Mouse (Mus musculus) kidney, embryonic 15.5 days (tissue): ENCODE results near the gene Ddx50. TPM values are rescaled to one million over a fixed set of nuclear protein-coding genes. Genes with fewer than 3 reads are reported as not detected.
"Not testable (repeated sequence)": the region's sequence is repeated elsewhere in the genome, so short reads cannot be mapped to it uniquely, and the experiment has no call there.

Experiments
- ATAC-seq: fragments of 200-750 bp; cut with Nextera tagmentation; replicated peaks from 2 replicates; pipeline ENCODE4 v1.8.0; 2017; ENCODE audit warnings: moderate TSS enrichment; ENCODE audit not compliant: low FRiP score
- H3K27ac ChIP-seq: fragments of 300-500 bp; sonication (generic); 2 replicates; pipeline ENCODE4 v1.5.1; 2015; ENCODE audit warnings: mild to moderate bottlenecking, inconsistent platforms
- H3K27me3 ChIP-seq: fragments of 300-500 bp; sonication (generic); 2 replicates; pipeline ENCODE4 v1.6.1; 2015; ENCODE audit warnings: inconsistent platforms
- H3K36me3 ChIP-seq: fragments of 300-500 bp; sonication (generic); 2 replicates; pipeline ENCODE4 v1.6.1; 2015; ENCODE audit warnings: inconsistent platforms
- H3K4me1 ChIP-seq: fragments of 300-500 bp; sonication (generic); 2 replicates; pipeline ENCODE4 v1.6.1; 2015; ENCODE audit warnings: inconsistent platforms
- H3K4me2 ChIP-seq: fragments of 300-500 bp; sonication (generic); 2 replicates; pipeline ENCODE4 v1.6.1; 2015; ENCODE audit warnings: moderate library complexity, mild to moderate bottlenecking, inconsistent platforms
- H3K4me3 ChIP-seq: fragments of 300-500 bp; sonication (generic); replicated peaks from 2 replicates; pipeline ENCODE4 v1.5.1; 2015; ENCODE audit warnings: mild to moderate bottlenecking, inconsistent platforms
- H3K9ac ChIP-seq: fragments of 300-500 bp; sonication (generic); 2 replicates; pipeline ENCODE4 v1.6.1; 2015; ENCODE audit warnings: mild to moderate bottlenecking, inconsistent platforms
- H3K9me3 ChIP-seq: fragments of 300-500 bp; sonication (generic); replicated peaks from 2 replicates; pipeline ENCODE4 v1.6.1; 2016; ENCODE audit warnings: inconsistent platforms
- WGBS: fragments of 180-500 bp; shearing (Covaris S2); methylation state at CpG from one replicate; pipeline ENCODE4 v1.1.7; 2015; ENCODE audit warnings: mixed read lengths; 5-methylcytosine and 5-hydroxymethylcytosine counted together
- polyA plus RNA-seq: library from polyadenylated mRNA; unstranded; fragments of >200 nt; fragmentation: Nextera tagmentation; extraction: Ambion mirVana; gene quantifications from 2 replicates; pipeline ENCODE4 v1.2.1, GENCODE M21; 2015

Ddx50 gene
- polyA plus RNA-seq, 1 experiment from 2014 or later, result 126 TPM

- not testable (repeated sequence) for ATAC-seq, H3K4me3 ChIP-seq, H3K27me3 ChIP-seq, H3K4me2 ChIP-seq, H3K27ac ChIP-seq, H3K9me3 ChIP-seq, H3K9ac ChIP-seq
- Histone ChIP-seq H3K36me3 (peaks cover 40% of the 10 kb centered on the region), H3K4me1 (peaks cover 20% of the 10 kb centered on the region)
- WGBS, result 96% methylated on average over 3 of the region's 3 CpGs
These were observed 51.7 kb downstream of the Ddx50 start for GRCm38 (mm10) chr10:62599311-62599710.

DNA sequence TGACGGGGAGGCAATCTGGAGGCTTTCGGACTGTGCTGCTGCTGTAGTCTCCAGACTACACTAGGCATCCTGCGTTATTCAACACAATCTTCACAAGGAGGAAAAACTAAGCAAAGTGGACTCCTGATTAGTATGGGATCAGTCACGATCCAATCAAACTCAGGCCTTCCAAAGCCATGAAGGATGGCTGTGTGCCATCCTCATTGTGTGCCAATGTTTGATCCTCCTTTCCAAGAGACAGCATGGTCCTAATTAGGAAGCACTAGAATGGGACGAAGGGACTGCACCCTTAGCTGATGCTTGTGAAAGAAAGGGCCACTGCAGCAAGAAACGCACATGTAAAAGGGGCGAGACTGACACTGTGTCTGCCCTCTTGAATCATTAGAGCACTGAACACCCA lies 58.5 kb downstream of the Ddx50 start:
- no peak overlapping the region for H3K4me3 ChIP-seq
- no peaks in the 10 kb centered on the region for H3K9me3 ChIP-seq
- H3K4me1 ChIP-seq, result no peaks in the 10 kb centered on the region
- H3K4me2 ChIP-seq, result no peak overlapping the region
- H3K27me3 ChIP-seq, result no peaks in the 10 kb centered on the region
- H3K27ac ChIP-seq, result no peak overlapping the region
- no peak overlapping the region for H3K9ac ChIP-seq
- ATAC-seq, result no peak
- WGBS, result 91% methylated on average over 7 of the region's 7 CpGs
- peaks cover 95% of the 10 kb centered on the region for H3K36me3 ChIP-seq

- H3K4me1 ChIP-seq, result no peaks in the 10 kb centered on the region
- no peaks in the 10 kb centered on the region for H3K27me3 ChIP-seq
- 42% methylated on average over 6 of the region's 6 CpGs for whole genome bisulfite sequencing
- H3K4me3 ChIP-seq, result no peak overlapping the region
- H3K9me3 ChIP-seq, result no peaks in the 10 kb centered on the region
- H3K9ac ChIP-seq, result no peak overlapping the region
- H3K36me3 ChIP-seq, result peaks cover 99% of the 10 kb centered on the region
- no peak overlapping the region for H3K4me2 ChIP-seq
- no peak overlapping the region for H3K27ac ChIP-seq
- no peak for ATAC-seq
These were observed 60.8 kb downstream of the Ddx50 start for GRCm38 (mm10) chr10:62590200-62590599.

GRCm38 (mm10) chr10:62588616-62589015 lies 62.4 kb downstream of the Ddx50 start:
- H3K36me3 ChIP-seq, result peaks cover 99% of the 10 kb centered on the region
- no peak overlapping the region for H3K4me2 ChIP-seq
- no peaks in the 10 kb centered on the region for H3K9me3 ChIP-seq
- ATAC-seq, result no peak
- no peak overlapping the region for H3K27ac ChIP-seq
- H3K9ac ChIP-seq, result no peak overlapping the region
- H3K4me1 ChIP-seq, result no peaks in the 10 kb centered on the region
- no peak overlapping the region for H3K4me3 ChIP-seq
- H3K27me3 ChIP-seq, result no peaks in the 10 kb centered on the region
- 60% methylated on average over 4 of the region's 4 CpGs for WGBS

GRCm38 (mm10) chr10:62583245-62583644 lies 67.8 kb downstream of the Ddx50 start:
- no peak overlapping the region for H3K4me3 ChIP-seq
- WGBS, result 92% methylated on average over 1 of the region's 1 CpGs
- H3K9ac ChIP-seq, result no peak overlapping the region
- no peak overlapping the region for H3K27ac ChIP-seq
- no peak overlapping the region for H3K4me2 ChIP-seq
- no peaks in the 10 kb centered on the region for H3K9me3 ChIP-seq
- peaks cover 82% of the 10 kb centered on the region for H3K36me3 ChIP-seq
- no peaks in the 10 kb centered on the region for H3K27me3 ChIP-seq
- H3K4me1 ChIP-seq, result no peaks in the 10 kb centered on the region
- ATAC-seq, result no peak

GRCm38 (mm10) chr10:62582701-62583100 lies 68.3 kb downstream of the Ddx50 start:
- Histone ChIP-seq H3K4me1 (peaks cover under 1% of the 10 kb centered on the region), H3K27me3 (no peaks in the 10 kb centered on the region), H3K9me3 (no peaks in the 10 kb centered on the region), H3K4me3 (no peak overlapping the region), H3K27ac (no peak overlapping the region), H3K36me3 (peaks cover 77% of the 10 kb centered on the region), H3K9ac (no peak overlapping the region), H3K4me2 (no peak overlapping the region)
- no peak for ATAC-seq
- 88% methylated on average over 7 of the region's 7 CpGs for WGBS

- Histone ChIP-seq H3K9me3 (no peaks in the 10 kb centered on the region), H3K27ac (no peak overlapping the region), H3K4me1 (peaks cover 5% of the 10 kb centered on the region), H3K4me3 (no peak overlapping the region), H3K27me3 (no peaks in the 10 kb centered on the region), H3K9ac (no peak overlapping the region), H3K36me3 (peaks cover 73% of the 10 kb centered on the region), H3K4me2 (no peak overlapping the region)
- ATAC-seq, result no peak
- WGBS, result 89% methylated on average over 17 of the region's 17 CpGs
These were observed 68.8 kb downstream of the Ddx50 start for GRCm38 (mm10) chr10:62582263-62582662.

DNA sequence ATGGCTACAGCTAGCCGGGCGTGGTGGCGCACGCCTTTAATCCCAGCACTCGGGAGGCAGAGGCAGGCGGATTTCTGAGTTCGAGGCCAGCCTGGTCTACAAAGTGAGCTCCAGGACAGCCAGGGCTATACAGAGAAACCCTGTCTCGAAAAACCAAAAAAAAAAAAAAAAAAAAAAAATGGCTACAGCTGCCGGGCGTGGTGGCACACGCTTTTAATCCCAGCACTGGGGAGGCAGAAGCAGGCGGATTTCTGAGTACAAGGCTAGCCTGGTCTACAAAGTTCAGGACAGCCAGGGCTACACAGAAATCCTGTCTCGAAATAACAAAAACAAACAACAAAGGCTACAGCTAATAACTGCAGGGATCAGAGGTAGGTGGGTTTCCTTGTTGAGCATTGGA lies 71.9 kb downstream of the Ddx50 start:
- not testable (repeated sequence) for H3K9me3 ChIP-seq, H3K4me3 ChIP-seq, ATAC-seq, H3K27ac ChIP-seq, H3K27me3 ChIP-seq, H3K9ac ChIP-seq
- Histone ChIP-seq H3K4me2 (peak overlapping the region; percentile 91; the same call in 1 of the 2 replicates), H3K36me3 (peaks cover 60% of the 10 kb centered on the region), H3K4me1 (peaks cover 13% of the 10 kb centered on the region)
- 90% methylated on average over 12 of the region's 13 CpGs for WGBS

GRCm38 (mm10) chr10:62578338-62579100 lies 72.5 kb downstream of the Ddx50 start, which contains the start of gene Kif1bp:
TSS of gene Kif1bp (minus strand) at chr10:62578457.
- Histone ChIP-seq H3K4me1 (peaks cover 13% of the 10 kb centered on the region), H3K36me3 (peaks cover 59% of the 10 kb centered on the region), H3K9ac (peak within 1 kb of the TSS; percentile 80), H3K27ac (peak within 1 kb of the TSS; percentile 82), H3K4me2 (peak within 1 kb of the TSS; percentile 91), H3K4me3 (peak within 1 kb of the TSS; percentile 95), H3K9me3 (no peaks in the 10 kb centered on the region), H3K27me3 (no peaks in the 10 kb centered on the region)
- ATAC-seq, result peak; percentile 98
- WGBS, result 6% methylated on average over 33 of the region's 33 CpGs

GRCm38 (mm10) chr10:62577673-62578337 lies 73.2 kb downstream of the Ddx50 start:
- H3K4me2 ChIP-seq, result peak overlapping the region; percentile 91
- peak; percentile 88 for ATAC-seq
- H3K4me1 ChIP-seq, result peaks cover 13% of the 10 kb centered on the region
- H3K4me3 ChIP-seq, result peak overlapping the region; percentile 95
- peak overlapping the region; percentile 80 for H3K9ac ChIP-seq
- H3K27me3 ChIP-seq, result no peaks in the 10 kb centered on the region
- peak overlapping the region; percentile 82 for H3K27ac ChIP-seq
- no peaks in the 10 kb centered on the region for H3K9me3 ChIP-seq
- WGBS, result under 1% methylated on average over 54 of the region's 54 CpGs
- peaks cover 58% of the 10 kb centered on the region for H3K36me3 ChIP-seq

DNA sequence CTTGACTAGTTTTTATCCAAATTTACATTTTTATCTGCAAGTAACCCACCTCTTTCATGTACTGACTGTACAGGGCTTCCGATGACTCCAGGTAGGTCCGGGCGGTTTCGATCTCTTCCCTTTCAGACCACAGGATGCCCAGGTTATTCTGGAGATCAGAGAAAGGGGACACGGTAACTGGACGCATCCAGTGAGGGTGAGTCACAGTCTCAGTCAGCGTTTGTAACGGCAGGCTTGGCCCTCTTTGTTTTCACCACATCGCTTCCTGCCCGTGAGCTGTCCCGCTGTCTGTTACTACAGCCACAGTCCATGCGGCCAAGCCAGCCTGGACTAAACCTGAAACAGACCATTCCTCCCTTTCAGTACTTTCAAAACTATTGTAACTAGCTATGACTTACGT lies 76.0 kb downstream of the Ddx50 start:
- peaks cover 52% of the 10 kb centered on the region for H3K36me3 ChIP-seq
- H3K9me3 ChIP-seq, result no peaks in the 10 kb centered on the region
- WGBS, result 90% methylated on average over 13 of the region's 13 CpGs
- H3K4me2 ChIP-seq, result no peak overlapping the region
- H3K9ac ChIP-seq, result no peak overlapping the region
- no peaks in the 10 kb centered on the region for H3K27me3 ChIP-seq
- no peak overlapping the region for H3K4me3 ChIP-seq
- no peak overlapping the region for H3K27ac ChIP-seq
- peaks cover 13% of the 10 kb centered on the region for H3K4me1 ChIP-seq
- ATAC-seq, result no peak

DNA sequence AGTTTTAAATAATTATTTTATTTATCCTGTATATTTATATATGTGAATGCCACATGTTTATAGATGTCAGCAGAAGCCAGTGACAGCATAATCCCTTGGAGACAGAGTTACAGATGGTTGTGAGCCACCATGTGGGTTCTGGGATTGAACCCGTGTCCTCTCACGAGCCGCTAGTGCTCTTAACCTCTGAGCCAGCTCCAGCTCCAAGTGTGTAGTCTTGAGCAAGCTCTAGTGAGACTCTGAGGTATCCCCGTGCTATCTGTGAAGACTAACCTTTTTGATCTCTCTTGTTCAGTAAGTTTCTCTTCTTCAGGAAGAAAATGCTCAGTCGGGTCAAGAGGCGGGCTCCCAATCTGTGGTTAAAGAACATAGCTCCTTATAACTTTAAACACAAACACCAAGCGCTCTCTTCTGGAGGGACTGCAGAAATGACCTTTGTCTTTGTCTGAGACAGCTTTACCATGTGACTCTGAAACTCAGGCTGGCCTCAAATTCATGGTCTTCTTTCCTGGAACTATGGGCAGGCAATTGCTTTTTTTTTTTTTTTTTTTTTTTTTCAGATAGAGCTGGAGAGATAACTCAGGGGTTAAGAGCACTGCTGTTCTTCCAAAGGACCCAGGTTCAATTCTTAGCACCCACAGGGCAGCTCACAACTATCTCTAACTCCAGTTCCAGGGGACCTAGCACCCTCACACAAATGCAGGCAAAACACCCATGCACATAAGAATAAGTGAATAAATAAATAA lies 80.7 kb downstream of the Ddx50 start:
- Histone ChIP-seq H3K4me2 (no peak overlapping the region), H3K9ac (no peak overlapping the region), H3K27me3 (no peaks in the 10 kb centered on the region), H3K4me1 (no peaks in the 10 kb centered on the region), H3K36me3 (peaks cover 89% of the 10 kb centered on the region), H3K27ac (no peak overlapping the region), H3K4me3 (no peak overlapping the region), H3K9me3 (no peaks in the 10 kb centered on the region)
- no peak for ATAC-seq
- WGBS, result 93% methylated on average over 7 of the region's 7 CpGs
